Comparison of ENCODE assay signal across 20 mouse cellular contexts in the genomic region with DNA sequence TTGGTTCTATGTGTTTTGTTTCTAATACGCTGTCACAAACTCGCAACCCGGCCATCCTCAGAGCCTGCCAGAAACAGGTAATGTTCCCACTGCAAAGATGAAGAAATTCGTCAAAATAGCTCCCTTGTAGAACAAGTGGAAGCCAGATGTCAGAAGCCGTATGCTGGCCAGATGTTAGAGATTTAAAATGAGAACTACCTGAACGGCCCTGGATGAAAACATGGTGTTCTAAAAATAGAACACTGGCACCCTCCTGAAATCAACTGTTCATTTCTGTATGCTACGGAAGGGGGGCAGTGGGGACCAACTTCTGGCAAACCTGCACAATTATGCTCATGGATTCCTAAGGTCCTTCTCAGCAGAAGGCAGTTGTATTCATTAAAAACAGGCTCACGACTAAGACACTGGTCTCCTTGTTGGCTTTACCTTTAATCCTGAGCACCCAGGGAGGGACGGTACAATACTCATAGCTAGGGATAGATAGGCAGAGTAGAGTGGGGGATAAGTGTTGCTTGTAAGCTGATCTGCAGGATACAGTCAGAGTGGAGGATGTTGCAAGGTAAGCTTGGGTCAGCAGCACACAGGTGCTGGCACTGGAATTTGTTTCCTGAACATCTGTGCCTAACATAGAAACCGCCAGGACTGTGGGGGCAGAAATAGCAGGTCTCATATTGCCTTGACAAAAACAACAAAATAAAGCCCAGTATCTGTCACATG.
A peak's percentile ranks its signal among the peaks of the same experiment; 100 is the strongest.
DNase-seq lines count a peak whose midpoint lies in the region; ATAC-seq lines count a peak whose summit lies in the region.
"Had no signal": no experiment of that assay in that cellular context is flagged by ENCODE, and none has a peak within 500 bp of the region (broad histone marks: within the 10 kb centered on the region; RNA-seq: fewer than 3 reads in every experiment).

No protein-coding gene starts in this region.

- H3K27me3 ChIP-seq in hindbrain, embryonic 10.5 days (ENCODE audit: insufficient read depth, poor library complexity, severe bottlenecking) = no peaks in the 10 kb centered on the region
- H3K27me3 ChIP-seq in hindbrain, embryonic 11.5 days (ENCODE audit: control insufficient read depth, insufficient read depth, low read length) = no peaks in the 10 kb centered on the region
- H3K27me3 ChIP-seq in limb, embryonic 11.5 days (ENCODE audit: control insufficient read depth, insufficient read depth, low read length) = no peaks in the 10 kb centered on the region
- H3K27me3 ChIP-seq: CH12.LX; liver, embryonic 12.5 days; megakaryocyte, embryonic 14.5 days had no signal

- peak overlapping the region; percentile 84 for H3K27ac ChIP-seq in hindbrain, embryonic 10.5 days
- H3K27ac ChIP-seq in hindbrain, embryonic 11.5 days (ENCODE audit: low read depth, low read length) = no peak overlapping the region
- H3K27ac ChIP-seq in limb, embryonic 11.5 days (replicated peaks; ENCODE audit: low read depth, low read length) = peak overlapping the region; percentile 30; the same call in 1 of the 2 replicates
- H3K27ac ChIP-seq: gastrocnemius, adult 2 months; left cerebral cortex, adult 2 months; liver, embryonic 12.5 days had no signal

- WGBS in hindbrain, embryonic 10.5 days = 62% methylated on average over 10 of the region's 10 CpGs
- 69% methylated on average over 10 of the region's 10 CpGs for WGBS in hindbrain, embryonic 11.5 days
- WGBS in limb, embryonic 11.5 days = 19% methylated on average over 10 of the region's 10 CpGs

- no peak for ATAC-seq in hindbrain, embryonic 11.5 days (ENCODE audit: low FRiP score)
- peak; percentile 67 for ATAC-seq in limb, embryonic 11.5 days (ENCODE audit: insufficient number of reproducible peaks, low FRiP score, low TSS enrichment, low read depth)
- ATAC-seq: forebrain, embryonic 16.5 days; intestine, postnatal 0 days; liver, embryonic 12.5 days had no signal

- H3K9ac ChIP-seq in hindbrain, embryonic 11.5 days (ENCODE audit: low read depth, low read length) = no peak overlapping the region
- H3K9ac ChIP-seq in limb, embryonic 11.5 days (ENCODE audit: low read length) = no peak overlapping the region
- H3K9ac ChIP-seq: liver, embryonic 12.5 days had no signal

- H3K4me3 ChIP-seq in hindbrain, embryonic 10.5 days = no peak overlapping the region
- no peak overlapping the region for H3K4me3 ChIP-seq in hindbrain, embryonic 11.5 days (ENCODE audit: low read depth, low read length)
- H3K4me3 ChIP-seq in limb, embryonic 11.5 days (ENCODE audit: low read depth, low read length) = no peak overlapping the region
- H3K4me3 ChIP-seq: gastrocnemius, adult 2 months; left cerebral cortex, adult 2 months; liver, embryonic 12.5 days; megakaryocyte, embryonic 14.5 days; myocyte had no signal

- peak; percentile 53 for DNase-seq in embryo, embryonic 11 days
- DNase-seq in embryo, embryonic 10 days (ENCODE audit: low spot score) = no peak
- no peak for DNase-seq in hindbrain, embryonic 10.5 days (ENCODE audit: low spot score)
- no peak for DNase-seq in hindbrain, embryonic 11.5 days (ENCODE audit: low spot score)
- DNase-seq in 3T3-L1 (ENCODE audit: low read depth, low spot score) = peak; percentile 13
- peak; percentile 67 for DNase-seq in limb, embryonic 11.5 days (ENCODE audit: low spot score)
- DNase-seq in urinary bladder, adult 18-20 months (ENCODE audit: low spot score in 2 of 2) = no peak
- no peak for DNase-seq in thymus, postnatal 4 days
- DNase-seq: adrenal gland, postnatal 25 days; cerebellum, adult 8-10 months; gastrocnemius, adult 2 months; retina, postnatal 1 day; thymus, adult 18-20 months had no signal

- H3K4me1 ChIP-seq in hindbrain, embryonic 10.5 days (replicated peaks) = peaks cover 62% of the 10 kb centered on the region
- H3K4me1 ChIP-seq in hindbrain, embryonic 11.5 days (replicated peaks; ENCODE audit: control insufficient read depth, insufficient read depth, low read length) = peaks cover 8% of the 10 kb centered on the region; the same call in 1 of the 2 replicates
- peaks cover 24% of the 10 kb centered on the region for H3K4me1 ChIP-seq in limb, embryonic 11.5 days (ENCODE audit: control insufficient read depth, insufficient read depth, low read length)
- H3K4me1 ChIP-seq: liver, embryonic 12.5 days; megakaryocyte, embryonic 14.5 days had no signal

- H3K9me3 ChIP-seq in hindbrain, embryonic 10.5 days = no peaks in the 10 kb centered on the region
- H3K9me3 ChIP-seq in hindbrain, embryonic 11.5 days (ENCODE audit: control insufficient read depth, low read length) = no peaks in the 10 kb centered on the region
- no peaks in the 10 kb centered on the region for H3K9me3 ChIP-seq in limb, embryonic 11.5 days (ENCODE audit: control insufficient read depth, low read length)
- H3K9me3 ChIP-seq: liver, embryonic 12.5 days had no signal

- no peak overlapping the region for H3K4me2 ChIP-seq in hindbrain, embryonic 11.5 days (replicated peaks; ENCODE audit: low read depth, low read length)
- H3K4me2 ChIP-seq in limb, embryonic 11.5 days (ENCODE audit: low read depth, severe bottlenecking) = no peak overlapping the region
- H3K4me2 ChIP-seq: liver, embryonic 12.5 days had no signal

- H3K36me3 ChIP-seq in hindbrain, embryonic 10.5 days = no peaks in the 10 kb centered on the region
- no peaks in the 10 kb centered on the region for H3K36me3 ChIP-seq in hindbrain, embryonic 11.5 days (ENCODE audit: control insufficient read depth, insufficient read depth, low read length)
- no peaks in the 10 kb centered on the region for H3K36me3 ChIP-seq in limb, embryonic 11.5 days (ENCODE audit: control insufficient read depth, insufficient read depth, low read length)
- H3K36me3 ChIP-seq: liver, embryonic 12.5 days had no signal

Comparison
In these comparisons a context has a peak if more than half of its experiments do, and no peak if none do; other contexts are left out.
1. DNase-seq: peak in embryo, embryonic 11 days (single experiment), 3T3-L1 (single experiment) and limb, embryonic 11.5 days (single experiment); none in embryo, embryonic 10 days (single experiment), hindbrain, embryonic 10.5 days (single experiment), hindbrain, embryonic 11.5 days (single experiment), urinary bladder, adult 18-20 months (0 of 2) and thymus, postnatal 4 days (single experiment).